Mouse (Mus musculus): Measurements from ENCODE around the gene Alcam. TPM values are rescaled to one million over a fixed set of nuclear protein-coding genes. Genes with fewer than 3 reads are reported as not detected.

Gene Alcam
- polyA plus RNA-seq (2016; fragmentation: Nextera tagmentation; extraction: Ambion mirVana), result 16.8 and 18.2 TPM in 2 replicates

DNA sequence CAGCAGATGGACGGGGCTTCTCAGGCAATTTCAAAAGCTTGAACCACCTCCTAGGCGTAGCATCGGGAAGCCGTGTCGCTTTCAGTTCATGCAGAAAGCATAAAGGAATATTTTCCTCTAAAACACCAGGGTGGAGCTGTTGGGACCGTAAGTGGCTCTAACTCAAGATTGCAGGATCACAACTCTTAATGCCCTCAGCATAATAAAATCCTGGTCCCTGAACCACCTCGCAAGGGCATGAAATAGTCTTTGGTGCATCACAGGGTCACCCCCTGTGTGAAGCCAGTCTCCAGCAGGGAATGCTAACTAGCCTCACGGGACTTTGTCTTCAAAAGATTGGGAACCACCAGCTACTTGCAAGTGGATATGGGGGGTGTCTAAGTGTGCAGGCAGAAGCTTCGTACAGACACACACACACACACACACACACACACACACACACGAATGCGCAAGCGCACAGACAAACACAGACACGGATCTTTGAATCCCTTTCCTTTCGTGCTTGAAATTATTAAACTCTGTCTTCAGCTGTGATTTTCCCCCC, at the start of gene Alcam:
Alcam (minus strand) TSS at position 104 of the 544 bp plus-strand sequence.
- H3K4me1 ChIP-seq (replicated peaks), result peaks cover 39% of the 10 kb centered on the region
- peaks cover 26% of the 10 kb centered on the region for H3K27me3 ChIP-seq (ENCODE audit: insufficient read depth, poor library complexity, severe bottlenecking)
- peak within 1 kb of the TSS; percentile 64; the same call in 1 of the 2 replicates for H3K27ac ChIP-seq
- H3K36me3 ChIP-seq, result no peaks in the 10 kb centered on the region
- H3K9me3 ChIP-seq, result no peaks in the 10 kb centered on the region
- DNase-seq (ENCODE audit: low spot score), result peak; percentile 56
- H3K4me3 ChIP-seq, result peak within 1 kb of the TSS; percentile 61
- 1% methylated on average over 14 of the region's 14 CpGs for WGBS

DNA sequence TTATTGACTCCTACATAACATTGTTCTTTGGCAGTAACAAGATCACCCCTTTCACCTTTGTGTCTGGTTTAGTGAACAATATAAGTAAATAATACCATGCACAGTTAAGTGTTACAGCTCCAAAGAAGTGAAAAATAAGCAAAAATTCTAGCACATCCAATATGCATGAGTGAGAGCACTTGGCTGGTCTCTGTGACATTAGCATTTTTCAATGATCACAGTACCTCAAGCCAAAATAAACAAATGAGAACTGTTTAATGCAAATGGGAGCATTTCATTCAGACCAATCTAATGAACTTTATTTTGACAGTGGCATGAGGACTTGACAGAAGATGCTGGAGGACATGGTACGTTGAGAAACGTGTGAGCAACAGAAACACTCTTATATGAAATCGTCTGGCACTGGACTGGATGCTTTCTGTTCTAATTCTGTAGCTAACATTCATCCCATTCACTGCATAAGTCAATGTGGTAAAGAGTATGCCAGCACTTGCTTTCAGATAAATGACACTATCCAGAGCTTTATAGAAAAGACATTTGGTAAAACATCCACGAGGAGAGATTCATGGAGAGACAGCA, 45.0 kb upstream of the Alcam start:
- no peak overlapping the region for H3K4me3 ChIP-seq
- H3K36me3 ChIP-seq, result no peaks in the 10 kb centered on the region
- no peak for DNase-seq (ENCODE audit: low spot score)
- H3K9me3 ChIP-seq, result no peaks in the 10 kb centered on the region
- no peaks in the 10 kb centered on the region for H3K27me3 ChIP-seq (ENCODE audit: insufficient read depth, poor library complexity, severe bottlenecking)
- no peaks in the 10 kb centered on the region for H3K4me1 ChIP-seq (replicated peaks)
- H3K27ac ChIP-seq, result no peak overlapping the region
- WGBS, result 86% methylated on average over 4 of the region's 4 CpGs

DNA sequence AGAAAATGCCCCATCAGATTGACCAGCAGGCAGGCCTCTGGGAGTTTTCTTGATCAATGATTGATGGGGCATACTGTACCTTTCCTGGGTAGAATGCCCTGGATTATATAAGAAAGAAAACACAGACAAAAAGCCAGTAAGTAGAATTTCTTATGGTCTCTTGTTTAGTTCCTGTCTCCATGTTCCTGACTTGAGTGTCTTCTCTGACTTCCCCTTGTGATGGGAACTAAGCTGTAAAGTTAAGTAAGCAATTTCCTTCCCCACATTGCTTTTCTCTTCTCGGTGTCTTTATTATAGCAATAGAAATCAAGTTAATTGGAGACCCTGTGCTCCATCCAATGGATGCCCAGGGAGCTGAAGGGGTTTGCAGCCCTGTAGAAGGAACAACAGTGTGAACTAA, 36.7 kb upstream of the Alcam start:
- WGBS, result 95% methylated on average over 1 of the region's 1 CpGs
- Histone ChIP-seq H3K36me3 (no peaks in the 10 kb centered on the region), H3K9me3 (no peaks in the 10 kb centered on the region), H3K4me3 (no peak overlapping the region), H3K27me3 (ENCODE audit: insufficient read depth, poor library complexity, severe bottlenecking) (no peaks in the 10 kb centered on the region), H3K4me1 (replicated peaks) (no peaks in the 10 kb centered on the region), H3K27ac (no peak overlapping the region)
- DNase-seq (ENCODE audit: low spot score), result no peak

DNA sequence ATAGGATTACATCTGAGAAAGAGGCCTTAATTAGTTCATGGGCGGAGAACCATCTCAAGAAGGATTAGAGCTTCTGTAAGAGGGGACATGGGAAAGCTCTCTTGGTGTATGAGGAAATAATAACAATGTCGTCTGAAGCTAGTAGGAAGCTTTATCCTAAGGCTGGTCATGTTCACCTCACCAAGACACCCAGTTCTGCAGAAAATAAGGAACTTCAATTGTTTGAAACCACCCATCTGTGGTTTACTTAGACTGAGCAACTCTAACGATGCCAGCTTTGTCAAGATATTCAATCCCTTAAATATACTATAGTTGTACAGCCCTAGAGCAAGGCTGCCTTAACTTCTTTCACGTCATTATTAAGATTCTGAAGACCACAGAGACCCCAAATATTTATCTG, 20.4 kb upstream of the Alcam start:
- Histone ChIP-seq H3K9me3 (no peaks in the 10 kb centered on the region), H3K27me3 (ENCODE audit: insufficient read depth, poor library complexity, severe bottlenecking) (no peaks in the 10 kb centered on the region), H3K36me3 (no peaks in the 10 kb centered on the region), H3K4me1 (replicated peaks) (no peaks in the 10 kb centered on the region), H3K4me3 (no peak overlapping the region), H3K27ac (no peak overlapping the region)
- DNase-seq (ENCODE audit: low spot score), result no peak
- WGBS, result 83% methylated on average over 4 of the region's 4 CpGs

DNA sequence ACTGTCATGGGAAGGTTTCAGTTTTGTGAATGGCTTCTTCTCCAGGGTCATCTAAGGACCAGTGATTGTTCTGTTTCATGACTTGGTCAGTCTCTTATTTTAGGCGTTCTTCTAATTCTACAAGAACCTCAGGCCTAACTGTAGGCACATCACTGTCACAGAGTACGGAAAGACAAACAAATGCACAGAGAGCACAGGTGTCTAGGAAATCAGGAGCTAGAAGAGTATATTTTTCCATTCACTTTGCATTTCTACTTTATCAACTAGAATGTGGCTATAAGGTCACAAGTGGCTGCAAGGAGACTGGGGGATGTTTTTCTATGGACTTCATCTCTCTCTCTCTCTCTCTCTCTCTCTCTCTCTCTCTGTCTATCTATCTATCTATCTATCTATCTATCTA, 19.2 kb upstream of the Alcam start:
- Histone ChIP-seq H3K36me3 (no peaks in the 10 kb centered on the region), H3K4me1 (replicated peaks) (no peaks in the 10 kb centered on the region), H3K27ac (no peak overlapping the region), H3K27me3 (ENCODE audit: insufficient read depth, poor library complexity, severe bottlenecking) (no peaks in the 10 kb centered on the region), H3K9me3 (no peaks in the 10 kb centered on the region), H3K4me3 (no peak overlapping the region)
- DNase-seq (ENCODE audit: low spot score), result no peak
- 88% methylated on average over 2 of the region's 2 CpGs for WGBS

DNA sequence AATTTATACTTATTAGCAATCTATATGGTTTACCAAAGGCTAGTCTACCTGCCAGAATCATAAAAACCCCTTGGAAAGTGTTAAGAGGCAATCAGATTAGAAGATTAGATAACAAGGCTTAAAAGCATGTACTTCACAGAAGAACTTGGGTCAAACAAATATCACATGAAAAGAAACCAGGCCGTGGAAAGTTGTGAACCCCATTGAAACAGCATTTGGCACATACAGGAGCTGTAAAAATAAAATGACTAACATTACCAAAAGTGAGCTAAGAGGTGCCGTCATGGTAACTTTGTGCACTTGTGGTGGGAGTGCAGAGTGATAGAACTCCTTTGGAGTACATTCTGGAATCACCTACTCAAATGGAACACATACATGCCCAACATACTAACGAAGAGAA, 18.8 kb upstream of the Alcam start:
- no peaks in the 10 kb centered on the region for H3K9me3 ChIP-seq
- H3K4me3 ChIP-seq, result no peak overlapping the region
- no peaks in the 10 kb centered on the region for H3K4me1 ChIP-seq (replicated peaks)
- H3K27ac ChIP-seq, result no peak overlapping the region
- no peak for DNase-seq (ENCODE audit: low spot score)
- H3K27me3 ChIP-seq (ENCODE audit: insufficient read depth, poor library complexity, severe bottlenecking), result no peaks in the 10 kb centered on the region
- 88% methylated on average over 3 of the region's 3 CpGs for WGBS
- no peaks in the 10 kb centered on the region for H3K36me3 ChIP-seq

DNA sequence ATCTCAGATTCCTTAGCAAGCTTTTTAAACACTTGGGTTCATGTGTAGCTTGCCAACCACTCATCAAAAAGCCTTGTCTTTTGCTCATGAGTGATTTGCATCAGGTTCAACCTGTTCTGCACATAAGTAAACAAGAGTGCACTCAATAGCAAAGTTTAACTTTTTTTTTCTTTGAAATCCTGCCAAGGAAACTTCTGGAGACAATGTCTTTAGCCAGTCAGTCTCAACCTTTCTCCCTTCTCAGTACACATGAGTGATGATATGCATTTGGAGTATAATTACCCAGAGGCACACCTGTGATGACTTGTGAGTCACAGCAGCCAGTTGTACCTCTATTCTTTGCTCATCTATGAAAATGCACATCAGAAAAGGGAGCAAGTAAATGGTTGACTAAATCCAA, 18.2 kb upstream of the Alcam start:
- no peak overlapping the region for H3K27ac ChIP-seq
- H3K36me3 ChIP-seq, result no peaks in the 10 kb centered on the region
- H3K4me1 ChIP-seq (replicated peaks), result no peaks in the 10 kb centered on the region
- H3K9me3 ChIP-seq, result no peaks in the 10 kb centered on the region
- H3K4me3 ChIP-seq, result no peak overlapping the region
- no peak for DNase-seq (ENCODE audit: low spot score)
- no peaks in the 10 kb centered on the region for H3K27me3 ChIP-seq (ENCODE audit: insufficient read depth, poor library complexity, severe bottlenecking)

DNA sequence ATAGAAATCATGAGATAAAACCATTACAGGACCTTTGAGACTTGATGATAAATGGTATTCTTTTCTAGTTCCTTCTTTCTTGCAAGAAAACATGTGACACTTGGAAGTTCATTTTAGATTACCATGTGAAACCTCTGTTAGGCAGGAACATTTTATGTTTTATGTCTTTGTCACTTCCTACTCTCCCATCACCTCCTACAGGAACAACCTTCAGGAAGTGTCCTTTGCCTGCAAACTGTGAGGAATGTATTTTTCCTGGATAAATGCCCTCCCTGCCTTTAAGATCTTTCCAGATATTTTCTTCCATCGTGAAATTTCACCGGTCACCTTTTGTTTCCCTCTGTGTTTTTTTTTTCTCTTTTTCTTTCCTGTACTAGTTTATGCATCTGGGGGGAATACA, 17.0 kb upstream of the Alcam start:
- no peak overlapping the region for H3K27ac ChIP-seq
- no peaks in the 10 kb centered on the region for H3K36me3 ChIP-seq
- no peaks in the 10 kb centered on the region for H3K27me3 ChIP-seq (ENCODE audit: insufficient read depth, poor library complexity, severe bottlenecking)
- 87% methylated on average over 2 of the region's 2 CpGs for WGBS
- DNase-seq (ENCODE audit: low spot score), result no peak
- H3K4me1 ChIP-seq (replicated peaks), result no peaks in the 10 kb centered on the region
- no peaks in the 10 kb centered on the region for H3K9me3 ChIP-seq
- H3K4me3 ChIP-seq, result no peak overlapping the region

DNA sequence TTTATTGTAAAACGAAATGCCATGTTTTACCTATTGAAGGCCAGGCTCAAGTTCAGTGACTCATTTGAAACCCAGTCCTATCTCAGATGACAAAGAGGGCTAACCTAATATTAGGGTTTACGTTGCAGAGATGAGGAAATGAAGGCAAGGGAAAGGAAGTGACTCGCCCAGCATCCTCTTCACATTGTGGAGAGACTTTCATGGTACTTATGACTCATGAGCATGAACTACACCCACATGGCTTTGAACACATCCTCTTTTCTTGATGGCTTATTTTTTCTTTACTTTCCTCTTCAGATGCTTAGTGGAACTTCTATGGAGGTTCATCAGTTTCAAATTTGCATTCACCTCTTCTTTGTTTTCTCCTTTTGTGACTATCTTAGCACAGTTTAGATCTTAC, 16.4 kb upstream of the Alcam start:
- Histone ChIP-seq H3K36me3 (no peaks in the 10 kb centered on the region), H3K27me3 (ENCODE audit: insufficient read depth, poor library complexity, severe bottlenecking) (no peaks in the 10 kb centered on the region), H3K4me1 (replicated peaks) (no peaks in the 10 kb centered on the region), H3K4me3 (no peak overlapping the region), H3K27ac (no peak overlapping the region), H3K9me3 (no peaks in the 10 kb centered on the region)
- no peak for DNase-seq (ENCODE audit: low spot score)
- WGBS, result 82% methylated on average over 3 of the region's 3 CpGs

DNA sequence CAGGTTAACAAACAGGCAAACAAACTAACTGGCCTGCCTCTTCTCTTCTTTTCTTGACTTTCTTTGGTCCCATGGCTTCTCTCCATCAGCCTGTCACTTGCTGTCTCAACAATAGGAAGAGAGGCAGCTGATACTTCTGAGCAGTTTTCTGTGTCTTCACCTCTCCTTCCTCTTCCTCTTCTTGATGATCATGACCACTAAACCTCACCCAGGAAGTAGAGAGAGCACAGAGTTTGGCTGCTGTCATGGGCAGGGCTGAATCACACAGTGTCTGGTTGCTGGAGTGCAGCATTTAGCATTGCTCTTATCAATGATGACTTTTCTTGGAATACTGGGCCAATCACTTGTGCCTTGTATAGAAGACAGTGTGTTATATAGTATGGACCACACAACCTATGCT, 14.6 kb upstream of the Alcam start:
- no peaks in the 10 kb centered on the region for H3K27me3 ChIP-seq (ENCODE audit: insufficient read depth, poor library complexity, severe bottlenecking)
- H3K27ac ChIP-seq, result no peak overlapping the region
- no peak overlapping the region for H3K4me3 ChIP-seq
- no peaks in the 10 kb centered on the region for H3K9me3 ChIP-seq
- H3K36me3 ChIP-seq, result no peaks in the 10 kb centered on the region
- DNase-seq (ENCODE audit: low spot score), result no peak
- no peaks in the 10 kb centered on the region for H3K4me1 ChIP-seq (replicated peaks)

DNA sequence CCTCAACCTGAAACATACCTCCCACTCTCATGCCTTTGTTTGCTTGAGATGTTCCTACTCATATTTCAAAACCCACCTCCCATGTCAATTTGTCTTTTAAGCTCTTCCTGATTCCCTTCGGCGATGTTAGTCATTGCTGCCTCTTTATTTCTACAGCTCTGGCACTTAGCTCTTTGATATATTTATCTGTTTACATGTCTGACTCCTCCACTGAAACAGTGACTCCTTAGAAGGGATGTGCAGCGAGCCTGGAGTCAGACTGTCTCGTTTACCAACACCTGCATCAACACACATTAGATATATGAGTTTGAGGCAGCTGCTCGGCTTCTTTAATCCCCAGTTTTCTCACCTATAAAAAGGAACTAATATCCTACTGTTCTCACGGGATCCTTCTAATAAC, 12.9 kb upstream of the Alcam start:
- WGBS, result 83% methylated on average over 6 of the region's 6 CpGs
- no peaks in the 10 kb centered on the region for H3K9me3 ChIP-seq
- no peak overlapping the region for H3K4me3 ChIP-seq
- no peaks in the 10 kb centered on the region for H3K36me3 ChIP-seq
- no peaks in the 10 kb centered on the region for H3K27me3 ChIP-seq (ENCODE audit: insufficient read depth, poor library complexity, severe bottlenecking)
- H3K4me1 ChIP-seq (replicated peaks), result no peaks in the 10 kb centered on the region
- DNase-seq (ENCODE audit: low spot score), result no peak
- H3K27ac ChIP-seq, result no peak overlapping the region

DNA sequence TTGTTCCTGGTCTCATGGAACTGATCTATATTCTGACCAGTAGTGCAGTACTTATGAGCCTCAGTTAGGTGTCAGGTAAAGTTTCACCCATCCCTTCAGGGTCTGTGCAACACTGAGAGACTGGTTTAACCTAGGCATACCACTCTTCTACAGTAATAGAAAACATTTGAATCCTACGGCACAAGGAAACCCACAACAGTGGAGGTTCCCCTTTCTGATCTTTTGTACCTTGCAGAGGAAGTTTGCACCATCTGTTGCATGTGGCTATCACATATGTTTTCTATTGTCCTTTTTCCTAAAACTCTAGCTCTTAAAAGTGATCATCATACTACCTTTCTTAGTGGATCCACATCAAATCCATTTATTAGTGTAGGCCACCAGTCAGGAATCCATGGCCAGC, 10.7 kb upstream of the Alcam start:
- WGBS, result 89% methylated on average over 1 of the region's 1 CpGs

DNA sequence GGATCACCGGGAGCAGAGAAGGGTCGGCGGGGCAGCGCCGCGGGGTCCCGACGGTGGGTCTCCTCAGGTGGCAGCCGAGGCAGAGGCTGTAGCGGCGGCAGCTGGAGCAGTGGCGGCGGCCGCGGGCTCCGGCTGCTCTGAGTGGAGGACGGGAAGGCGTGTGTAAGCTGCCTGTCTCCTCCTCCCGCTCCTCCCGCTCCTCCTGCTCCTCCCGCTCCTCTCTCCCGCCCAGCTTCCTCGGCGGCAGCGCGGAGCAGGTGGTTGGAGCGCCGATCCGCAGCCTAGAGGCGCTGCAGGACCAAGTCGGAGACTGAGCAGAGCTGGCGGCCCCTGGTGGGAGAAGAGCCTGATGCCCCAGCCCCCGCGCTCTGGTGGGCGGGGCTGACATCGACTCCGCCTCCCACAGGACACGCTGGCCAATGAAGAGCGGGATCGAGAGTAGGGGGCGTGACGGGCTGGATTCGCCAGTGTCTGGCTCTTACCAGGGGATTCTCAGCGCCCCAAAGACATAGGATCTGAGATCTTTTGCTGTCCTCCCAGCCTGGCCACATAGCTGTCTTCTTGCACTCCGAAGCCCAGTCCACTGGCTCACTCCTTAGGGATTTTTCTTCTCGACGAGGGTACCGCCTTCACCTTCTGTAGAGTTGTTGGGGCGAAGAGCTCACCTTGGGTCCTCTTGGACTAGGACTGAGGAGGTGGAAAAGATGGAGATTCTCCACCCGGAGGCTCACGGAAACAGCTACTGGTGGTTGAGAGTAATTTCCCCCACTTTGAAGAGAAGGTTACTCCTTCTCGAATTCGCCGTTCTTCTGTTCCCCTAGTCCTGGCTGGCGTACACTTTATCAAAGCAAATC, 785 bp downstream of the Alcam start:
- Histone ChIP-seq H3K27ac (peak overlapping the region; percentile 64; the same call in 1 of the 2 replicates), H3K4me1 (replicated peaks) (peaks cover 39% of the 10 kb centered on the region), H3K9me3 (no peaks in the 10 kb centered on the region), H3K36me3 (no peaks in the 10 kb centered on the region), H3K4me3 (peak overlapping the region; percentile 61), H3K27me3 (ENCODE audit: insufficient read depth, poor library complexity, severe bottlenecking) (peaks cover 26% of the 10 kb centered on the region)
- under 1% methylated on average over 51 of the region's 55 CpGs for WGBS
- peak; percentile 97 for DNase-seq (ENCODE audit: low spot score)

More for the DNA sequence above, 10.7 kb upstream of the Alcam start:
- Histone ChIP-seq H3K27ac (no peak overlapping the region), H3K27me3 (ENCODE audit: insufficient read depth, poor library complexity, severe bottlenecking) (no peaks in the 10 kb centered on the region), H3K4me1 (replicated peaks) (no peaks in the 10 kb centered on the region), H3K9me3 (no peaks in the 10 kb centered on the region), H3K4me3 (no peak overlapping the region), H3K36me3 (no peaks in the 10 kb centered on the region)
- no peak for DNase-seq (ENCODE audit: low spot score)

Measured in hindbrain, embryonic 10.5 days (tissue).